Mouse (Mus musculus) olfactory bulb, adult 2 months (tissue): ENCODE data around the gene Mlxipl.

ENCODE experiments used
- CTCF ChIP-seq: fragments of 200-500 bp; IDR thresholded peaks from 2 replicates; pipeline ENCODE4 v1.5.1; 2012; ENCODE audit warnings: low read depth, mild to moderate bottlenecking, low read length, moderate library complexity; ENCODE audit not compliant: insufficient read depth
- POLR2A ChIP-seq: fragments of 200-500 bp; IDR thresholded peaks from 2 replicates; pipeline ENCODE4 v1.6.1; 2012; ENCODE audit warnings: mild to moderate bottlenecking, low read depth, low read length, moderate library complexity; ENCODE audit not compliant: insufficient read depth

DNA sequence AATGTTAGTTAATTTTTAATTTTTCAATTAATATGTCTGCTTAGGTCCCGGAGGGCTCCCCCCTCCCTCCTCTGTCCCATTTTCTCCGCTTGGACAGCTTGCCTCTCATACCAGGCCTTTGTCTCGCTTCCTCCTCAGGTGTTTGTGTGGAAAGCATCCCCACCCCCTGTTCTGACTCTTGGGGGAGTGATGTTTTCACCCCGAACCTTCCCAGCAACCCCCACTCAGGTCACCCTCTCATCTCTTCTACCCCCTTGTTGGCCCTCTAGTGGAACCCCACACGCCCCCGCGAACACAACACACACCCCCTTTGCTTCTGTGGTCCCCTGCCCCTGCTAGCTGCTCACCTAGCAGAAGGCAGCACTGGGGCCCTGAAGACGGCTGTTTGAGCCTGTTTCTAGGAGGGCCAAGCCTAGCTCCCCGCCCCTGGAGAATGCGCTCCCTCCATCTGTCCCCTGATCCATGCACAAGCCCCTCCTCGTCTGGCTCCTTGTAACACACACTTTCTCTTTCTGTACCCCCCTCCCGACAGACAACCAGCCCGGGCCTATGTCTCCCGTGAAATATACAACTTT, 12.7 kb upstream of the Mlxipl start:
- TF ChIP-seq CTCF (no peak), POLR2A (no peak)
